Mouse (Mus musculus): ENCODE measurements around the gene Usp43. TPM values are rescaled to one million over a fixed set of nuclear protein-coding genes. Genes with fewer than 3 reads are reported as not detected.

Usp43 gene
- polyA plus RNA-seq (2017; shearing (Covaris generic)) = not detected

DNA sequence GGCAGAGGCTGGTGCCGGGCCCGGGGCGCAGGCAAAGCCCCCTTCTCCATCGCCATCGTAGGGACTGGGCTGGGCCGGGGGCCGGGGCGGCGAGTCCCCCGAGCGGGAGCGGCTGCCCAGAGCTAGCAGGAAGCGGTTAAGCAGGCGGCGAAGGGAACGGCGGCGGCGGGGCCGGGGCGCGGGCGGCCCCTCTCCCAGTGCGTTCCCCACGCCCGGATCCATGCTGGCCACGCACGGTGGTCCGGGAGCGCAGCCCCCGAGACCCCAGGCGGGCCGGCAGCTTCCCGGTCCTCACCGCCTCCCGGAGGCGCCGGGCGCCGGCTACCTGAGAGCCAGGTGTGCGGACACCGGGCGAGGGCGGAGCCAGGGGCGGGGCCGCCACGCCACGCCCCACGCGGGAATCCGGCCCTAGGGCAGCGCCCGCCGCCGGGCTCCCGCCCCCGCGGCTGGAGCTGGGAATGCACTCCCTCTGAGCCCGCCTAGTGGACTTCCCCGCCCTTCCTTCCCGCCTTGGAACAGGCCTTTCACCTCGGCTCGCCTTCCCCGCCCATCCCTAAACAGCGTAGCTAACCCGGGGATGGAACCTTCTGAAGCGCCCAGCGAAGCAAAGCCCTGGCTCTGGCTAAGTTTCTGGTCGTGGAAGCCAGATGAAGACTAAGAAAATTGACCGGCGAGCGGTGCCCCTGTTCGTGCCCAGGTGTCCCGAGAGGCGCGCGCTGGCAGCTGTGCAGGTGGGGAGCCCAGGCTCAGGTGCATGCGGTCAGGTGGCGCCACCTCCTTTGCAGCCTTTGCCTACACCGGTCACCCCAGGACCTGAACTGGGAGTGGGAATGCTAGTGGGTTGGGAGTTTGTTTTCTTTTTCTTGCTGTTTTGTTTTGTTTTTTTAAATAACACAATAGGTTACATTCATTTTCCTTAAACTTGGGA, at the start of gene Usp43:
Gene Usp43 (minus strand): TSS at position 327 of the 928 bp plus-strand sequence.
- ATAC-seq = no peak

DNA sequence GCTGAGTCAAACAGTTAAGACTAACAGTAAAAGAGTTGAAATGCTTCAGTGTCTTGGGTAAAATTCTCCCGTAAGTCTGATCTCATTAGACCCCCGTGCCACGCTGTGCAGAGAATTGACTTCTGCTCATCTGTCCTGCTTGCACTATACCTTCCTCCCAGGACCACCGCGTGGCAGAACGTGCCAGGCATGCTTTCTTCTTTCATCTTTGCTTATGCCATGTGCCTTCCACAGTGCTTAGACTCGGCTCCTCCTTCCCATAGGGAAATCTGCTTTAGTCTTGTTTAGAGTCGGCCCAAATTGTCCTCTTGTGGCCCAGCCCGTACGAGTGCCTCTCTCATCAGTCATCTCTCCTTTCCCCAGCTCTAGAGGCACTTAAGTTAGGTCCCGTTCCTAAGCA, 45.9 kb upstream of the Usp43 start:
- no peak for ATAC-seq

DNA sequence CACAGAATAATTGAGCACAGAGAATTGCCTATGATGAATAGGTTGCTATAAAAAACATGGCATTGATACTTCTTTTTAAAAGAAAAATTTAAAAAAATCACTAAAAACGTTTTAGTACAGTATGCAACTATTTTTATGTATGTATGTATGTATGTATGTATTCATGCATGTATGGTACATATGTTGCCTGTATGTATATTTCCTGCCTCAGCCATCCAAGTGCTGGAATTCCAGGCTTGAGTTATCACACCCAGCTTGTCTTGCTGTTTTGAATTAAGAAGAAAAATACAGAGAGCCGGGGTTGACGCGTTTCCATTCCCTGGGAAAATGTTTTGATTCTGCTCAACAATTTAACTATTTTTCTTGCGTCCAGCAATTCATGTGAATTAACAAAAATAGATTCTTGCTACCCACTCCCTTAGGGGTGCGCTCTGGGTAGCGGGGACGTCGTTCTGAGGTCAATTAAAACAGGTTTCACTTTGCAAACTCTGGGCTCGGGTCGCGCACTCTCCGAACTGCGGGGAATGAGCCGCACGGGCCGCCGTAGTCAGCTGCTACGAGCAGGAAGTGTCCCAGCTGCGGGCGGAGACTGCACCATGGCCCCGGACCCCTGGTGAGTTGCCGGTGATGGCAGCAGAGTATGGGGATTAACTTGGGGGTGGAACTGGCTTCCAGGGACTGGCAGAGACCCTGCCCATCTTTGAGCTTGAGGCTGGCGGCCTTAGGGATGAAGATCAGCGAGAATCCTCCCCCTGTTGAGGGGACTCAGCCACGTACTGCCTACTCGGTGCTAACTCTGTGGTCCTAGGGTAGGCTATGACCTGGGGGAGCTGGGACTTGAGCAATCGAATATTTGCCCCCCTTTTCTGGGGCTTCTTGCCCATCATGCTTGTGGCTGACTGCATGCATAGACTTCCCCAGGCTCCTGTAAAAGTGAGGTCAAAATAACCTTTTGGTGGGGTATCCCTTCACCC, 44.2 kb upstream of the Usp43 start, which contains the start of gene Stx8:
Gene Stx8 (plus strand): TSS at position 289 of the 974 bp plus-strand sequence.
- peak; percentile 90 for ATAC-seq

GRCm38 (mm10) chr11:67965242-67965883, 43.4 kb upstream of the Usp43 start, which contains the start of gene Cfap52:
Cfap52 (minus strand) TSS chr11:67965651.
- ATAC-seq = peak; percentile 29

DNA sequence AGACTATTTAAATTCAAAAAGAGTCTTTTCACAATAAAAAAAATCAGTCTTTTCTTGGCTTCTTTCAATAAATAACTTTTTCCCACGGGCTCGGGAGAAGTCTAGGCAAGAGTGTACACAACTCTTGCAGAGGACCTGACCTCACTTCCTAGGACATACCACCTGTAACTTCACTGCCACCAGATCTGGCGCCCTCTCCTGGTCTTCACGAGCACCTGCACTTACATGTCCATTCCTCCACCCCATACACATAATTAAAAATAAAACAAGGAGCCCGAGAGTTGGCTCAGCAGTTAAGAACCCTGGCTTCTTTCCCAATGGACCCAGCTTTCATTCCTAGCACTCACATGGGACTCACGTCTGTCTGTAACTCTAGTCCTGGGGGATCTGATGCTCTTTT, 42.2 kb upstream of the Usp43 start:
- ATAC-seq = no peak

DNA sequence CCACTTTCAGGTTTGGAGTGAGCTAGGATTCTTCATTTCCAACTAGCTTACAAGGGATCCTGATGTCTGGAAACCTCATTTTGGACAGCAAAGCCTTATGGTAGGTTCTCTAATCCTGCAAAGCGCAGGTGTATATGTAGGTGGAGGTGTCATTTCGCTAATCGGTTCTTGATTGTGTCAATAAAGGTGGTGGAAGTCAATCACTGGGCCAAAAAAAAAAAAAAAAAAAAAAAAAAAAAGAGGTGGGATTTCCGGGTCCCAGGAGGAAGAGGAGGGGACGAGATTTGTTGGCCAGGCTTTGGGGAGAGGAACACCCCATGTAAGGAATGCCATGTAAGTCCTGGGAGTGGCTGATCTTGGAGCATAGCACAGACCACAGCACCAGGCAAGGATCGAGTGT, 32.5 kb upstream of the Usp43 start:
- no peak for ATAC-seq

- ATAC-seq = no peak
Measured at GRCm38 (mm10) chr11:67953604-67954003, 31.7 kb upstream of the Usp43 start.

DNA sequence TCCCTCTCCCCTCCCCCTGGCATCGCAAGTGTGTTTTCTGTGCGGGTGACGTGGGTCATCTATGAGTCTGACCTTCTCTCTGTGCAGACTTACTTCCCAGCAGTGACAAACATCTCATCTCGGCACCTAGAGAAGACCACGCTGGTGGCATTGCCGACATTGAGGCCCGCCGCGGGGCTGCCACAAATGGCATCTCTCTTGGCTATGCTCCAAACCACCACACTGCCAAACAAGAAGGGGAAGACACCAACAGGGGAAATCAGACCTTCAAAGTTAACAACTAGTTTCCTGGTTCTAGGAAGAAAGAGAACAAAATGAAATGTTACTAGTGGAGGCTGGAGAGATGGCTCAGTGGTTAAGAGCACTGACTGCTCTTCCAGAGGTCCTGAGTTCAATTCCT, 27.5 kb upstream of the Usp43 start:
- no peak for ATAC-seq

- no peak for ATAC-seq
Measured at GRCm38 (mm10) chr11:67948229-67948628, 26.3 kb upstream of the Usp43 start.

DNA sequence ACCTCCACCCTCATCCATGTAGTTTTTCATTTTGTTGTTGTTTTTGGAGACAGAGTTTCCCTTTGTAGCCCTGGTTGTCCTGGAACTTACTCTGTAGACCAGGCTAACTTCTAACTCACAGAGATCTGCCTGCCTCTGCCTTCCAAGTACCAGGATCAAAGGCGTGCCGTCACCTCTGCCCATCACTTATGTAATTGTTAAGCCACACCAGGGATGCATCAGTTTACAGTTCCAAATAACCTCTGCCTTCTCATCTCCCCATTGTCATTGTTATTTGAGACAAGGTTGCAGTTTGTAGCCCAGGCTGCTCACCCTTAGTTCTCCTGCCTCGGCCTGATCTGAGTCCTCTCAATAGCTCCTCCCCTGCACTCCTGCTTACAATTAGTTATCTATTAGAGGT, 10.2 kb upstream of the Usp43 start:
- no peak for ATAC-seq

DNA sequence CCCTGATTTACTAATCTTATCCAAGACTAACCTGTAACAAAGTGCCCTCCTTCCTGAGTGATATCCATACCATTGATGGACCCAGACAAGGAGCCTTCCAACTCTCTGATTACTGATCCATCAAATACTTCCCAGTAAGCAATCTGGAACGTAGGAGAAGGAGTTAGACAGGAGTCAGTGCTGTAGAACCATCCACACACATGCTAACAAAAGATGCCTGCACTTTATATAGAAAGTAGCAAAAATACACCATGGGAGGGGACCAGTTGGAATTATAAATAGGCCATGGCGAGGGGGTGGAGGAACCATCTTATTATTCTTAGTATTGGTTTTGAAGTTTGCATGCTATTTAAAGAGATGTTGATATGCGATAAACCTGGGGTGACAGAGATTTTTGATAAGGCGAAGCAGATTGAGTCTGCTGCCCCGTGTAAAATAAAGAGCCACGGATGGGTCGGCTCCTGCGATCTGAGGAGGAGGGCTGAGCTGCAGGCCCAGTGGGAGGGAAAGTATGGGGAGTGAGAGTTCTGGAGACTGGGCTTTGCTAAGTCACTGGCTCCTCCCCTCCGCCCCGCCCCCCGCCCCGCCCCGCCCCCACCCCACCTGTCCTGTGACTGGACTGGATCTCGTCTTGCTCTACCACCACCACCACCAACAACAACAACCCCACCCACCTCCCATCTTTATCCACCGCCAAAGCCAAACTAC, 4.5 kb upstream of the Usp43 start:
- ATAC-seq = no peak

- ATAC-seq = no peak
Measured at GRCm38 (mm10) chr11:67925000-67925399, 3.0 kb upstream of the Usp43 start.

- ATAC-seq = no peak
Measured at GRCm38 (mm10) chr11:67923720-67924119, 1.8 kb upstream of the Usp43 start.

DNA sequence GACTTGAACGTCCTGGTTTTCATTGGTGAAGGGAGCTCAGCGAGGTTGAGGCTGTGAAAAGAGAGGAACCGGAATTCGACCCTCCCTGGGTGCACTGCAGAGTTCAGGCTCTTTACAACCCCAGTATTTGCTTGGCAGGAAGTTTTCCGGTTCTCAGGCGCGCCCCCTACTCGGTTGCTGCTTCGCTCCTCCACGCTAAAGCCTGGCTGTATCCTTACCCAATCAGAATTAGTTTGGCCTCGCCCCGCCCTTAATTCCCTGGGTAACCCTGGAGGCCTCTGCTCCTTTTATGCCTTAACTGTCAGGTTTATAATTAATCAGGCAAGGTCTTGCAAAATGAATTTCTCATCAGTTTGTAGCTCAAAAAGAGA, 787 bp upstream of the Usp43 start:
- ATAC-seq = no peak

- no peak for ATAC-seq
Measured at GRCm38 (mm10) chr11:67921091-67921826, 694 bp downstream of the Usp43 start.

DNA sequence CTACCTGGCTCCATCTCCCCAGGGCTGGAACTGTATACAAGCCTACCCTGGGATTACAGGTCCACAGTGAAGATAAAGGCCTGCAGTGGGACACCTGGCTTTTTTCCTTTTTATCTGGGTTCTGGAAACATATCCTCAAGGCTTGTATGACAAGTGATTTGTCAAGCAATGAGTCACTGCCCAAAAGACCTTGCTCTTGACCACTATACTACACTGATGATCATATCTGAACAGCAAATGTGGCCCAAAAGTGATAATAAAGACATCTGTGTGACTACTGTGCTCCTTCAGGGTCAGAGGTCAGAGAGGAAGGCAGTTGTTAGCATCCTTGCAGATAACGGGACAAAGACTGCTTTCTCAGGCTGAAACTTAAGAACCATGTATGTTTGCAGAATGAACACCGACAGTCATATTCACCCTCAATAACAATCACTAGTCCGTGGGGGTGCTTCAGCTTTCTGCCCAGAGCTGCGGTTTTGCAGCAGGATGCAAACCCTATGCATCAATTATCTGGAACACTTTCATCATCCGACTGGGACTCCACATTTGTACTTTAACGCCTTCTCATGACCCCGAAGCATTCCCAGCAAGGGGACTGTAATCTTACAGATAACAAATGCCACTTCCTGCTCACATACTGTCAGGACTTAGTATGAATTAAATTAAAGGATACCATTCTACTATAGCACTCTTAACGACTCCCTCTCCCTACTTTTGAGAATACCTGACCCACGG, 1.6 kb downstream of the Usp43 start:
- no peak for ATAC-seq

GRCm38 (mm10) chr11:67919593-67919992, 2.4 kb downstream of the Usp43 start:
- ATAC-seq = no peak

GRCm38 (mm10) chr11:67917126-67917525, 4.8 kb downstream of the Usp43 start:
- ATAC-seq = no peak

DNA sequence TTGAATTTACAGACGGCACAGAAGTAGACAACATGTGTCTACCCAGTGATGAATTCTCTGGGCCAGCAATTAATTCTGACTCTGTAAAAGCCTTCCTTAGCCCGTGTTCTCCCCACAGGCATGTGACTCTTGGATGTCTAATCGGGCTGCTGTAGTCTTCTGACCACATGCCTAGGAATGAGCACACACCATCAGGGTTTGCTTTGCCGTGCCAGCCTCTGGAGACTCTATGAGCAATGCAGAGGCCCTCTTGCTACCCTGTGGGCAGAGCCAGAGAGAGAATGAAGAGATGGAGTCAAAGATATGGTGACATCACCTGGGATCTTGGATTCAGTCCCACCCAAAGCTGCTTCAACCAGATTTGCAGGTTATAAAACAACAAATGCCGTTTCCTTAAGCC, 10.9 kb downstream of the Usp43 start:
- no peak for ATAC-seq

GRCm38 (mm10) chr11:67903756-67904155, 18.2 kb downstream of the Usp43 start:
- no peak for ATAC-seq
